Mouse (Mus musculus): ENCODE data around the gene Irx5. TPM values are rescaled to one million over a fixed set of nuclear protein-coding genes. Genes with fewer than 3 reads are reported as not detected.

The Irx5 gene
- total and polyA plus RNA-seq, 3 experiments = 5.7 to 11.5 (median 6.2) TPM

- no peak overlapping the region for H3K4me3 ChIP-seq
- H3K79me2 ChIP-seq (replicated peaks; ENCODE audit: control insufficient read depth, insufficient read depth, low read length) = no peaks in the 10 kb centered on the region
- TF ChIP-seq EP300 (IDR thresholded peaks at IDR 0.05; ENCODE audit: insufficient read depth, low read depth, low read length) = no peak
- no peak for TF ChIP-seq CTCF (IDR thresholded peaks at IDR 0.05)
- TF ChIP-seq POLR2A (IDR thresholded peaks at IDR 0.05; ENCODE audit: insufficient read depth, low read depth, low read length) = no peak
- no peak for DNase-seq
- peaks cover 39% of the 10 kb centered on the region for H3K27me3 ChIP-seq (ENCODE audit: control insufficient read depth, insufficient read depth, low read length)
- no peak overlapping the region for H3K27ac ChIP-seq
- 35% methylated on average over 15 of the region's 15 CpGs for WGBS
- H3K36me3 ChIP-seq (ENCODE audit: control insufficient read depth, insufficient read depth, low read length) = no peaks in the 10 kb centered on the region
- H3K9ac ChIP-seq (ENCODE audit: low read depth, low read length) = no peak overlapping the region
- intact Hi-C loops (cut with DNase I) = loop anchor here (2.0 kb wide), 1 partner anchor 358 kb away; no protein-coding TSS in a partner anchor
- H3K4me1 ChIP-seq (ENCODE audit: control insufficient read depth, insufficient read depth, low read length) = no peaks in the 10 kb centered on the region
Measured at GRCm38 (mm10) chr8:92362396-92363115, 5.1 kb downstream of the Irx5 start.

- no peak for TF ChIP-seq POLR2A (IDR thresholded peaks at IDR 0.05; ENCODE audit: insufficient read depth, low read depth, low read length)
- TF ChIP-seq EP300 (IDR thresholded peaks at IDR 0.05; ENCODE audit: insufficient read depth, low read depth, low read length) = no peak
- no peak for TF ChIP-seq CTCF (IDR thresholded peaks at IDR 0.05)
- Histone ChIP-seq H3K4me1 (ENCODE audit: control insufficient read depth, insufficient read depth, low read length) (no peaks in the 10 kb centered on the region), H3K9ac (ENCODE audit: low read depth, low read length) (no peak overlapping the region), H3K79me2 (replicated peaks; ENCODE audit: control insufficient read depth, insufficient read depth, low read length) (no peaks in the 10 kb centered on the region), H3K4me3 (no peak overlapping the region), H3K27ac (no peak overlapping the region), H3K27me3 (ENCODE audit: control insufficient read depth, insufficient read depth, low read length) (peaks cover 35% of the 10 kb centered on the region), H3K36me3 (ENCODE audit: control insufficient read depth, insufficient read depth, low read length) (no peaks in the 10 kb centered on the region)
- intact Hi-C loops (cut with DNase I) = loop anchor here (2.0 kb wide), 1 partner anchor 357 kb away; no protein-coding TSS in a partner anchor
- WGBS = 20% methylated on average over 45 of the region's 45 CpGs
- DNase-seq = peak; percentile 17 to 54
Measured at GRCm38 (mm10) chr8:92363217-92364147, 6.1 kb downstream of the Irx5 start.

- H3K36me3 ChIP-seq (ENCODE audit: control insufficient read depth, insufficient read depth, low read length) = no peaks in the 10 kb centered on the region
- H3K9ac ChIP-seq (ENCODE audit: low read depth, low read length) = no peak overlapping the region
- no peak overlapping the region for H3K4me3 ChIP-seq
- DNase-seq = peak; percentile 61 to 68
- peak; percentile 70 for TF ChIP-seq CTCF (IDR thresholded peaks at IDR 0.05)
- TF ChIP-seq POLR2A (IDR thresholded peaks at IDR 0.05; ENCODE audit: insufficient read depth, low read depth, low read length) = no peak
- intact Hi-C loops (cut with DNase I) = no loop called here
- no peaks in the 10 kb centered on the region for H3K79me2 ChIP-seq (replicated peaks; ENCODE audit: control insufficient read depth, insufficient read depth, low read length)
- peaks cover 33% of the 10 kb centered on the region for H3K27me3 ChIP-seq (ENCODE audit: control insufficient read depth, insufficient read depth, low read length)
- H3K27ac ChIP-seq = no peak overlapping the region
- no peaks in the 10 kb centered on the region for H3K4me1 ChIP-seq (ENCODE audit: control insufficient read depth, insufficient read depth, low read length)
- WGBS = 31% methylated on average over 20 of the region's 20 CpGs
Measured at GRCm38 (mm10) chr8:92364148-92364775, 6.8 kb downstream of the Irx5 start.

DNA sequence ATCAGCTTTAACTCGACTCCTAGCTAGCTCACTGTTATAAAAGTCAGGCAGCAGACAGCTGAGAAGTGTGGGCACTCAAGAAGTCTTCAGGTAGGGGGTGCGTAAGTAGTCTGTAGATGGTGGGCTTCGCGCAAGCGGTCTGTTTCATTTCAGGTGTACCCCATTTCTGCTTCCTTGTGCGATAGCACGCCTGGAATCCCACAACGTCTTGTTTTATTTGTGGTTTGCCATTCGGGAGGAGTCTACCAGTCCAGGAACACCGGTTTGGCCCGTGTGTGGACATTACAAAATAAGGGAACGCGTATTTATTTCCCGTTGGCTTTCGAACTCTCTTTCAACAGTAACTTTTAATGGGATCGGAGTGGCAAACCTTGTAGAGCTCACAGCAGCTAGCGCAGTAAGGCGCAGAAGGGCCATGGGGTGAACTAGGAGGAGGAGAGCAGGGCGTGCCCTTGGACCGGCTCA, 7.4 kb downstream of the Irx5 start:
- Histone ChIP-seq H3K4me3 (no peak overlapping the region), H3K36me3 (ENCODE audit: control insufficient read depth, insufficient read depth, low read length) (no peaks in the 10 kb centered on the region), H3K4me1 (ENCODE audit: control insufficient read depth, insufficient read depth, low read length) (no peaks in the 10 kb centered on the region), H3K27ac (no peak overlapping the region), H3K9ac (ENCODE audit: low read depth, low read length) (no peak overlapping the region), H3K79me2 (replicated peaks; ENCODE audit: control insufficient read depth, insufficient read depth, low read length) (no peaks in the 10 kb centered on the region), H3K27me3 (ENCODE audit: control insufficient read depth, insufficient read depth, low read length) (peaks cover 29% of the 10 kb centered on the region)
- TF ChIP-seq CTCF (IDR thresholded peaks at IDR 0.05) = no peak
- no peak for TF ChIP-seq EP300 (IDR thresholded peaks at IDR 0.05; ENCODE audit: insufficient read depth, low read depth, low read length)
- no peak for TF ChIP-seq POLR2A (IDR thresholded peaks at IDR 0.05; ENCODE audit: insufficient read depth, low read depth, low read length)
- intact Hi-C loops (cut with DNase I) = no loop called here
- WGBS = 51% methylated on average over 20 of the region's 20 CpGs
- peak in 1 of 2 experiments; percentile 38 for DNase-seq

DNA sequence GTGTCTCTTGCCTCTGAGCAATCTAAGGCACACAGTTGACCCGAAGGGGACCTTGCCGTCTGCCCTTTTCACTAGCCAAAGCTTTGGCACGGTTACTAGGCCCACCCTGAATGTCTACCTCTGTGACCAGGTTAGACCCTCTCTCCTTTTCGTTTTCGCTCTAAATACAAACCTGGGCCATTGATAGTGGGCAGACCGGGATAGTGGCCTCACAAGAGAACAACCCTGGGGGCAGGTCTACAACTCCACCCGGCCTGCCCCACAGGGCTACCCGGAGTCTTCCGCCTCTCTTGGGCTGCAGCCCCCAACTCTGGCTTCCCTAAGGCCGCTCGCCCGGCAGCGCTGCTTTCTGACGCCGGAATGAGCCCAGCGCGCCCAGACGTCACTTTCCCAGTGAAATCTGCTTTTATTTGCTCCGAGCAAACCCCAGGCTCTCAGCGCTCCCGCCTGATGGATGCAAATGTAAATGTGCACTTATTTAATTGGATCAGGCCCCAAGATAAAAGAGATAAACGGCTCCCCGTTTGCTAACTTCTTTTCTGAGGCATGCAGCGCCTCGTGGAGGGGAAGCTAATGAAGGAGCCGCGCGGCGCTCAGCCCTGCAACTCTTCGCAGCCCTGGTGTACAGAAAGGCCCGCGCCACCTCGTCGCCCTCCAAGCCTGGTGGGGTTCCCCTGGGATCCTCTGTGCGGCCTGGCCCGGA, 8.0 kb downstream of the Irx5 start:
- 34% methylated on average over 36 of the region's 36 CpGs for WGBS
- no peak overlapping the region for H3K9ac ChIP-seq (ENCODE audit: low read depth, low read length)
- H3K4me1 ChIP-seq (ENCODE audit: control insufficient read depth, insufficient read depth, low read length) = no peaks in the 10 kb centered on the region
- no peak overlapping the region for H3K27ac ChIP-seq
- intact Hi-C loops (cut with DNase I) = no loop called here
- TF ChIP-seq POLR2A (IDR thresholded peaks at IDR 0.05; ENCODE audit: insufficient read depth, low read depth, low read length) (no peak), CTCF (IDR thresholded peaks at IDR 0.05) (no peak), EP300 (IDR thresholded peaks at IDR 0.05; ENCODE audit: insufficient read depth, low read depth, low read length) (no peak)
- no peak overlapping the region for H3K4me3 ChIP-seq
- peak; percentile 16 to 44 for DNase-seq
- no peaks in the 10 kb centered on the region for H3K79me2 ChIP-seq (replicated peaks; ENCODE audit: control insufficient read depth, insufficient read depth, low read length)
- H3K36me3 ChIP-seq (ENCODE audit: control insufficient read depth, insufficient read depth, low read length) = no peaks in the 10 kb centered on the region
- H3K27me3 ChIP-seq (ENCODE audit: control insufficient read depth, insufficient read depth, low read length) = peaks cover 24% of the 10 kb centered on the region

Measured in heart, adult 2 months (tissue).